Mouse (Mus musculus) MEL (cell line): ENCODE results near the gene Grin2b.

Experiments used
- GATA1 ChIP-seq: IDR thresholded peaks from 2 replicates; pipeline ENCODE4 v1.6.1; 2011; ENCODE audit warnings: low read depth, low read length, improper control_type of control experiment
- HCFC1 ChIP-seq: IDR thresholded peaks from 2 replicates; pipeline ENCODE4 v1.6.1; 2012; ENCODE audit warnings: low read depth, mild to moderate bottlenecking, inconsistent platforms, low read length, improper control_type of control experiment, moderate library complexity
- JUND ChIP-seq: IDR thresholded peaks from 2 replicates; pipeline ENCODE4 v1.6.1; 2011; ENCODE audit warnings: low read depth, mild to moderate bottlenecking, improper control_type of control experiment, low read length
- POLR2A ChIP-seq, 2 experiments: IDR thresholded peaks; 2 replicates each; pipeline ENCODE4 v1.6.1; 2011 to 2012; ENCODE audit warnings: low read length in 2 of 2, mild to moderate bottlenecking in 2 of 2, control low read depth in 1 of 2, improper control_type of control experiment in 1 of 2, low read depth in 1 of 2, moderate library complexity in 1 of 2; ENCODE audit not compliant: control insufficient read depth in 1 of 2, insufficient read depth in 1 of 2, poor library complexity in 1 of 2
- TBP ChIP-seq: IDR thresholded peaks from 2 replicates; pipeline ENCODE4 v1.8.0; 2011; ENCODE audit warnings: low read depth, low read length, improper control_type of control experiment
- ZC3H11A ChIP-seq: IDR thresholded peaks from 2 replicates; pipeline ENCODE4 v1.6.1; 2012; ENCODE audit warnings: low read depth, mild to moderate bottlenecking, inconsistent platforms, low read length, improper control_type of control experiment

DNA sequence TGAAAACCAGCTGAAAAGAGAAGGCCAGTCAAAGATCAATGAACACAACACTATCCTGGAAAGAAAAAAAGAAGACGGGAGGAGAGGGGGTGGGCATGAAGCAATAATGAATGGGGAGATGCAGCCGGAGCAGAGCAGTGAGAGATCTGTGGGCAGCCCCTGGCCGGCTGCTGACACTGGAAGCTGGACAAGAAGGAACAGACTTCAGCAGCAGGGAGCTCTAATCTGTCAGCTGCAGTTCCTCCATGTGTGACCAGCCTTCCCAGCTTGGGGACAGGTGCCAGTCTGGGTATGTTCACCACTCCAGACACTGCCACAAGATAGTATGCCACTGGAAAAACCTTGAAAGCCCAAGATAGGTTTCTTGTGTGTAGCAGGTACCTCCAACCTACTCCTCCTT lies 261.2 kb downstream of the Grin2b start:
- TF ChIP-seq ZC3H11A (no peak), POLR2A (IDR thresholded peaks at IDR 0.05; ENCODE audit: control insufficient read depth in 1 of 2, insufficient read depth in 1 of 2, low read depth in 1 of 2, low read length in 2 of 2, poor library complexity in 1 of 2) (no peak), HCFC1 (no peak), JUND (no peak), GATA1 (no peak), TBP (no peak)
